Mouse (Mus musculus) G1E (cell line): ENCODE data around the gene Pdgfc. TPM values are rescaled to one million over a fixed set of nuclear protein-coding genes. Genes with fewer than 3 reads are reported as not detected.

ENCODE experiments used
- ATAC-seq: 2 replicates; pipeline ENCODE4 v1.8.0; 2016; ENCODE audit warnings: mild to moderate bottlenecking; ENCODE audit not compliant: insufficient number of reproducible peaks, poor library complexity, low FRiP score, severe bottlenecking; ENCODE audit errors: extremely low read depth
- DNase-seq: peaks from one replicate; pipeline ENCODE4 v3.0.0; 2012; ENCODE audit warnings: low spot score
- H3K27me3 ChIP-seq: 2 replicates; pipeline ENCODE4 v1.6.1; 2012; ENCODE audit warnings: mild to moderate bottlenecking, low read length, inconsistent platforms; ENCODE audit not compliant: insufficient read depth
- H3K36me3 ChIP-seq: replicated peaks from 2 replicates; pipeline ENCODE3; 2012; ENCODE audit warnings: mild to moderate bottlenecking, inconsistent platforms
- H3K4me1 ChIP-seq: 2 replicates; pipeline ENCODE4 v1.6.1; 2012; ENCODE audit warnings: low read depth, low read length, inconsistent platforms, mixed read lengths; ENCODE audit not compliant: insufficient read depth
- H3K4me3 ChIP-seq: 2 replicates; pipeline ENCODE4 v1.5.1; 2012; ENCODE audit warnings: low read depth, mild to moderate bottlenecking, inconsistent platforms, low read length, moderate library complexity, mixed read lengths
- H3K9me3 ChIP-seq: replicated peaks from 2 replicates; pipeline ENCODE4 v1.6.1; 2012; ENCODE audit warnings: inconsistent platforms
- CTCF ChIP-seq: IDR thresholded peaks from 2 replicates; pipeline ENCODE4 v1.5.1; 2012; ENCODE audit warnings: low read depth, low read length, inconsistent platforms, mixed read lengths
- GATA1 ChIP-seq: IDR thresholded peaks from 2 replicates; pipeline ENCODE4 v1.6.1; 2012; ENCODE audit warnings: borderline replicate concordance, low read length, inconsistent platforms, mixed read lengths
- GATA2 ChIP-seq: IDR thresholded peaks from 2 replicates; pipeline ENCODE4 v1.6.1; 2012; ENCODE audit warnings: low read depth, low read length, inconsistent platforms, borderline replicate concordance
- POLR2AphosphoS5 ChIP-seq: IDR thresholded peaks from 2 replicates; pipeline ENCODE4 v1.6.1; 2012; ENCODE audit warnings: low read depth, low read length, inconsistent platforms; ENCODE audit not compliant: insufficient replicate concordance
- TAL1 ChIP-seq: conservative IDR thresholded peaks from 2 replicates; pipeline ENCODE4 v1.6.1; 2012; ENCODE audit warnings: low read depth, low read length, inconsistent platforms, mixed read lengths
- polyA plus RNA-seq: library from polyadenylated mRNA; stranded (reverse); fragments of >175 nt; gene quantifications from 2 replicates; pipeline ENCODE4 v1.2.3, GENCODE M21; 2012
- total RNA-seq, 2 experiments: library from RNA; stranded (forward) in 1 of 2; stranded (reverse) in 1 of 2; fragments of 200-1000 nt in 1 of 2; fragments of >200 nt in 1 of 2; fragmentation: Nextera tagmentation in 1 of 2; gene quantifications; 2 replicates each; pipeline ENCODE4 v1.2.3; 2014 to 2017

Pdgfc gene
- total and polyA plus RNA-seq, 3 experiments = 0.16 to 5.1 TPM; not detected in 1

DNA sequence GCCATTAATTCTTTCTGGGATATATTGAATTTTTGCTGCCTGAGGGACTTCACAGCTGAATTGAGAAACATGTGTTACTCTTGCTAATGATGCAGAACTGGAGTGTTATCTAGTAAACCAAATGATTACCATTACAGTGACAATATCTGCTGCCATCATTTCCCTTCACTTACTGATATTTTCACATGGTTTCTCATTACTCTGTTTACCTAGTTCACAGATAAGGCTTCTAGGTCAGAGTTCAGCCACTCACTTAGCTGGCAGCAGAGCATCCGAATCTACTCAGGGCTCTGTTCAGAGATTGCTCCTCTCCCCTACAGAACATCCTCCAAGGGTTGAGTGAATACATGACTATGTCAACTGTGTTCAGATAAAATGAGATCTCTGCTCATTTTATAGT is 71.3 kb downstream of the Pdgfc start:
- DNase-seq (no peak), ATAC-seq (no peak)
- H3K27me3 ChIP-seq = no peaks in the 10 kb centered on the region
- no peaks in the 10 kb centered on the region for H3K9me3 ChIP-seq
- H3K4me1 ChIP-seq = no peaks in the 10 kb centered on the region
- H3K36me3 ChIP-seq = no peaks in the 10 kb centered on the region
- H3K4me3 ChIP-seq = no peak overlapping the region
- TF ChIP-seq GATA1 (no peak), TAL1 (no peak), CTCF (no peak), GATA2 (no peak), POLR2AphosphoS5 (no peak)

DNA sequence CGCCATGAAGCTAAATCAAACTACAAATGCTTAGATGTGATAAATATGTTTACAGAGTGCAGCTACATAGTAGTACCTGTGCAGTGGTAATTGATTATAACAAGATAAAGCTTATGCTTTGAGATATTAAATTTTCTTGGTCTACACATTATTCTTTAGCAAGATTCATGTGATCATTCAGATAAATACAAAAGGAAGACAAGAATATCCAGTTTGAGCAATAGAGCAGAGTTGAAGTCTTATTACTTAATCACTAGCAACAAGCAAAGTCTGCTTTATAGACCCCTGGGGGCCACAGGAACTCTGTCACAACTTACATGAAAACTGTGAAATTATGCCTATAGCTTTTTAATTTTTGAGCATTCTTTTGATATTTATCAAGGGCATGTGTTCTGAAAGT is 74.8 kb downstream of the Pdgfc start:
- Histone ChIP-seq H3K4me1 (no peaks in the 10 kb centered on the region), H3K27me3 (no peaks in the 10 kb centered on the region), H3K4me3 (no peak overlapping the region), H3K36me3 (no peaks in the 10 kb centered on the region), H3K9me3 (no peaks in the 10 kb centered on the region)
- no peak for TF ChIP-seq GATA1
- TF ChIP-seq POLR2AphosphoS5 = no peak
- no peak for TF ChIP-seq CTCF
- no peak for TF ChIP-seq GATA2
- no peak for TF ChIP-seq TAL1
- DNase-seq (no peak), ATAC-seq (no peak)

DNA sequence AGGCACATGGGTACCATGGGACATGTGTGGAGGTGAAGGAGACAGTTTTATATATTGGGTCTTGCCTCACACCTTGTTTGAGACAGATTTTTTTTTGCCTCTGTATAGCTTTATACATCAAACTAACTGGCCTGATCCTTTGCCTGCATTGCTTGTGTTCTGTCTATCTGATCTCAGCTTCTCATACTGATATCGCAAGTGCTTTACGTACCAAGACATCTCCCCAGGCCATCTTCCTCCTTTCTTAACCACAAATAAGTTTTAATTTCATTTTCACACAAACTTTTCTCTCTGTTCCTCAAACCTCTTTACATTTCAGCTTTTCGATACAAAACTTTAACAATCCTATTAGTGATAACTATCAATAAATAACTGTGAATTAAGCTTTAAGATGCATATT is 76.7 kb downstream of the Pdgfc start:
- TF ChIP-seq POLR2AphosphoS5 = no peak
- no peak for TF ChIP-seq TAL1
- TF ChIP-seq CTCF = no peak
- TF ChIP-seq GATA2 = no peak
- TF ChIP-seq GATA1 = no peak
- Histone ChIP-seq H3K4me1 (no peaks in the 10 kb centered on the region), H3K9me3 (no peaks in the 10 kb centered on the region), H3K36me3 (no peaks in the 10 kb centered on the region), H3K27me3 (no peaks in the 10 kb centered on the region), H3K4me3 (no peak overlapping the region)
- DNase-seq (no peak), ATAC-seq (no peak)

DNA sequence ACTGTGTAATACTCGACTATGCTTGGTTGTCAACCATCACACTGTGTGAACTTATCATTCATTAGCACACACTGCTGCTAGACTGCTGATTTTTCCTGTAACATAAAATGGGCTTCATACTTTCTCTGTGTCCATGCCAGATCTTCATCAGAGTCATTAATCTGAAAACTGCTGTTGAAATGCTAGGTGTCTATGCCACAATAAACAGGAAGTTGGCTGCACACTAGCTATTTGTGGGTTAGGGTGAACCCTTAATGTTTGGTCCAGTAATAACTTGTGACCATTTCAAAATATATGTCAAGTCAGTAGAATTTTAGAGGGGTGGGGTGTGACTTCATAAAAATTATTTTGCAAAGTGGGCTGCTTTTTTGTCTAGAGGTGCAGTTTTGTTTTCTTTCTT is 84.4 kb downstream of the Pdgfc start:
- DNase-seq (no peak), ATAC-seq (no peak)
- Histone ChIP-seq H3K36me3 (no peaks in the 10 kb centered on the region), H3K27me3 (no peaks in the 10 kb centered on the region), H3K9me3 (no peaks in the 10 kb centered on the region), H3K4me1 (no peaks in the 10 kb centered on the region), H3K4me3 (no peak overlapping the region)
- no peak for TF ChIP-seq TAL1
- TF ChIP-seq GATA1 = no peak
- TF ChIP-seq GATA2 = no peak
- no peak for TF ChIP-seq CTCF
- TF ChIP-seq POLR2AphosphoS5 = no peak

DNA sequence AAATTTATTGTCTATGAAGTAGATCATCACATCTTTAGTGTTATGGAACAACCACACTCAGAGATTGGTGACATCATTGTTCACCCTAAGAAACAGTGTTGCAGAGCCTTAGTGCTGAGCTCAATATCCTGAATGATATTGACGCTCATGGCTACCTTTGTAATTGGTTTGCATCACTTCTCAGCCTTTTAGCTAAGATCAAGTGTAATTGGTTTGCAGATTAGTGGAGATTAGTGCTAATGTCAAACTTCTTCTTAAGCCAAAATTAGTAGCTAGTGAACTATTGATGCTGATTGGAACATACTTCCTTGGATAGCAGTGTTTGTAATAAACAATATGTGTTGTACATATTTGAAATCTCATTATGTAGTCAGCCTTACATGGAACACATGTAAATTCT is 85.5 kb downstream of the Pdgfc start:
- Histone ChIP-seq H3K4me1 (no peaks in the 10 kb centered on the region), H3K36me3 (no peaks in the 10 kb centered on the region), H3K4me3 (no peak overlapping the region), H3K9me3 (no peaks in the 10 kb centered on the region), H3K27me3 (no peaks in the 10 kb centered on the region)
- DNase-seq = no peak
- ATAC-seq = no peak
- no peak for TF ChIP-seq GATA1
- no peak for TF ChIP-seq POLR2AphosphoS5
- TF ChIP-seq TAL1 = no peak
- TF ChIP-seq CTCF = no peak
- TF ChIP-seq GATA2 = no peak

DNA sequence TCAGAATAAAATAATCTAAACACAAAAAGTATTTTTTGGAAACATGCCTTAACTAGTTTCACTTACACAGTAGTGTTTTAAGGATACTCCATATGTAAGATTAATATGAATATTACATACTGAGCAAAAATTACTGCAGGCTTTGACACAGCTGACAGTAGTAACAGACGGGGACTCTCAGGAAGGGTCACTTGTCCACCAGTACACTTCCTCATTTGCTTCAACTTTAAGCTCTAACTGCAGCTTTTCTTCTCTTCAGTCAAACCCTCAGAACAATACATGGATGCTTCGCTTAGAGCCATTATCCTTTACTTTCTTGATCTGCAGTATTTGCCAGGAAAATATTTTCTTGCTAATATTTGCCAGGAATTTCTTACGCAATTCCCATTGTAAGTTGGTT is 87.2 kb downstream of the Pdgfc start:
- ATAC-seq (no peak), DNase-seq (no peak)
- Histone ChIP-seq H3K36me3 (no peaks in the 10 kb centered on the region), H3K4me3 (no peak overlapping the region), H3K27me3 (no peaks in the 10 kb centered on the region), H3K9me3 (no peaks in the 10 kb centered on the region), H3K4me1 (no peaks in the 10 kb centered on the region)
- TF ChIP-seq POLR2AphosphoS5 (no peak), GATA1 (no peak), TAL1 (no peak), GATA2 (no peak), CTCF (no peak)

DNA sequence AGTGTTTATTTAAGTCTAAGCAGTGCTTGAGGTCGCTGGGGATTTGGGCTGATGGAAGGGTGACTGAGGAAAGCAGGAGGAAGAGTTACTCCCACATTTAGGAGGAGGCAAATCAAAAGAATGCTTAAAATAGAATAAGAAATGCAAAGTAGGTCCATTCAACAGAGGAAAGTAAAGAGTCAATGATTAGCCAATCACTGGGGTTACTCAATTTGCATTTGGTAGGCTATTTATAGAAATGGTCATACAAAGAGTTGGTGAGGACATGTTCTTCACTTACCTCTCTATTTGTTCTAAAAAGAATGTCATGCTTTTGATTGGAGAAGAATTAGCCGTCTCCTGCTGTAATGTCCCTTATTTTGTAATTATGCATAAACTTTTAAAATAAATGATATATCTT is 90.8 kb downstream of the Pdgfc start:
- ATAC-seq = no peak
- TF ChIP-seq GATA1 = no peak
- no peak for TF ChIP-seq CTCF
- no peak for TF ChIP-seq POLR2AphosphoS5
- TF ChIP-seq TAL1 = no peak
- no peak for TF ChIP-seq GATA2
- no peaks in the 10 kb centered on the region for H3K27me3 ChIP-seq
- no peak overlapping the region for H3K4me3 ChIP-seq
- no peaks in the 10 kb centered on the region for H3K36me3 ChIP-seq
- no peaks in the 10 kb centered on the region for H3K4me1 ChIP-seq
- no peaks in the 10 kb centered on the region for H3K9me3 ChIP-seq
- DNase-seq = no peak
